Mouse (Mus musculus) ovary, postnatal 36 days (tissue): ENCODE measurements around the gene Ildr2.

Experiments used
- DNase-seq: peaks from one replicate; pipeline ENCODE4 v3.0.0; 2022; ENCODE audit warnings: low spot score, mixed read lengths

Gene Ildr2

GRCm38 (mm10) chr1:166284390-166284789, 30.5 kb downstream of the Ildr2 start:
- DNase-seq = no peak

- DNase-seq = no peak
These were observed 32.3 kb downstream of the Ildr2 start for GRCm38 (mm10) chr1:166286231-166286630.

- no peak for DNase-seq
These were observed 36.6 kb downstream of the Ildr2 start for GRCm38 (mm10) chr1:166290562-166290961.

- no peak for DNase-seq
These were observed 39.1 kb downstream of the Ildr2 start for GRCm38 (mm10) chr1:166293086-166293485.

- no peak for DNase-seq
These were observed 41.6 kb downstream of the Ildr2 start for GRCm38 (mm10) chr1:166295548-166295947.

- no peak for DNase-seq
These were observed 42.4 kb downstream of the Ildr2 start for GRCm38 (mm10) chr1:166296371-166296770.

- no peak for DNase-seq
These were observed 43.0 kb downstream of the Ildr2 start for GRCm38 (mm10) chr1:166296971-166297370.

GRCm38 (mm10) chr1:166297499-166298111, 43.7 kb downstream of the Ildr2 start:
- DNase-seq = no peak

- no peak for DNase-seq
These were observed 44.9 kb downstream of the Ildr2 start for GRCm38 (mm10) chr1:166298884-166299283.

GRCm38 (mm10) chr1:166299821-166300220, 45.9 kb downstream of the Ildr2 start:
- DNase-seq = no peak

GRCm38 (mm10) chr1:166300526-166300925, 46.6 kb downstream of the Ildr2 start:
- DNase-seq = no peak

- no peak for DNase-seq
These were observed 50.7 kb downstream of the Ildr2 start for GRCm38 (mm10) chr1:166304352-166305240.

GRCm38 (mm10) chr1:166308471-166308850, 54.5 kb downstream of the Ildr2 start:
- DNase-seq = no peak

GRCm38 (mm10) chr1:166308851-166309715, 55.1 kb downstream of the Ildr2 start:
- DNase-seq = peak; percentile 42

GRCm38 (mm10) chr1:166311151-166311550, 57.2 kb downstream of the Ildr2 start:
- DNase-seq = no peak

GRCm38 (mm10) chr1:166313637-166314036, 59.7 kb downstream of the Ildr2 start:
- no peak for DNase-seq

GRCm38 (mm10) chr1:166315706-166316105, 61.8 kb downstream of the Ildr2 start:
- DNase-seq = no peak

GRCm38 (mm10) chr1:166319132-166319698, 65.3 kb downstream of the Ildr2 start:
- peak; percentile 30 for DNase-seq

- no peak for DNase-seq
These were observed 72.5 kb downstream of the Ildr2 start for GRCm38 (mm10) chr1:166326421-166326820.

- no peak for DNase-seq
These were observed 76.8 kb downstream of the Ildr2 start for GRCm38 (mm10) chr1:166330752-166331151.

- peak; percentile 5 for DNase-seq
These were observed 85.2 kb downstream of the Ildr2 start for GRCm38 (mm10) chr1:166339110-166339509.

GRCm38 (mm10) chr1:166342060-166342459, 88.1 kb downstream of the Ildr2 start:
- no peak for DNase-seq
